Mouse (Mus musculus) layer of hippocampus, adult 2 months (tissue): ENCODE data around the gene Serpina1a. TPM values are rescaled to one million over a fixed set of nuclear protein-coding genes. Genes with fewer than 3 reads are reported as not detected.
"Not testable (repeated sequence)": the region's sequence is repeated elsewhere in the genome, so short reads cannot be mapped to it uniquely, and the experiment has no call there.

Source experiments
- DNase-seq, 2 experiments: peaks; one replicate each; pipeline ENCODE4 v3.0.0; 2022; ENCODE audit warnings: low spot score in 2 of 2
- H3K27ac ChIP-seq: fragments of 200-600 bp; 2 replicates; pipeline ENCODE4 v1.8.1; 2022
- H3K4me3 ChIP-seq: fragments of 200-600 bp; 2 replicates; pipeline ENCODE4 v1.8.1; 2022; ENCODE audit warnings: mild to moderate bottlenecking
- CTCF ChIP-seq: fragments of 200-600 bp; conservative IDR thresholded peaks from 2 replicates; pipeline ENCODE4 v1.8.1; 2022; ENCODE audit warnings: antibody characterized with exemption, mild to moderate bottlenecking, moderate library complexity
- long read RNA-seq, 2 experiments: library from polyadenylated mRNA; stranded (forward); transcript quantifications; one replicate each; pipeline ENCODE4 v2.0.0; 2021; ENCODE audit warnings: borderline mapping rate in 2 of 2
- total RNA-seq, 2 experiments: library from RNA; stranded (reverse); gene quantifications; 2 replicates each; pipeline ENCODE4 v1.2.3; 2021

Gene Serpina1a
- total RNA-seq, result not detected
- long read RNA-seq, experiment 1, result 0 reads
- long read RNA-seq, experiment 2, result 0 reads

- DNase-seq, result not testable (repeated sequence)
These were observed at the start of gene Serpina1a for GRCm38 (mm10) chr12:103863101-103863974. TSS of gene Serpina1a (minus strand) at chr12:103863562.

GRCm38 (mm10) chr12:103909181-103909580, 45.8 kb upstream of the Serpina1a start:
- not testable (repeated sequence) for H3K27ac ChIP-seq, H3K4me3 ChIP-seq, DNase-seq

More at GRCm38 (mm10) chr12:103863101-103863974, at the start of gene Serpina1a:
- not testable (repeated sequence) for H3K4me3 ChIP-seq, H3K27ac ChIP-seq

- not testable (repeated sequence) for H3K27ac ChIP-seq, H3K4me3 ChIP-seq, DNase-seq
These were observed 44.4 kb upstream of the Serpina1a start for GRCm38 (mm10) chr12:103907746-103908145.

- not testable (repeated sequence) for H3K27ac ChIP-seq
These were observed 41.5 kb upstream of the Serpina1a start, which contains the start of gene Serpina1c for GRCm38 (mm10) chr12:103904837-103905340. TSS of gene Serpina1c (minus strand) at chr12:103904887.

GRCm38 (mm10) chr12:103901929-103902328, 38.6 kb upstream of the Serpina1a start:
- not testable (repeated sequence) for DNase-seq, H3K4me3 ChIP-seq, H3K27ac ChIP-seq

More at GRCm38 (mm10) chr12:103904837-103905340, 41.5 kb upstream of the Serpina1a start, which contains the start of gene Serpina1c:
- DNase-seq, H3K4me3 ChIP-seq: not testable (repeated sequence)

- not testable (repeated sequence) for H3K27ac ChIP-seq, DNase-seq, H3K4me3 ChIP-seq
These were observed 3.5 kb upstream of the Serpina1a start for GRCm38 (mm10) chr12:103866873-103867272.

GRCm38 (mm10) chr12:103860976-103861375, 2.4 kb downstream of the Serpina1a start:
- no peak for DNase-seq
- H3K4me3 ChIP-seq, result no peak overlapping the region
- no peak for TF ChIP-seq CTCF
- H3K27ac ChIP-seq, result no peak overlapping the region

DNA sequence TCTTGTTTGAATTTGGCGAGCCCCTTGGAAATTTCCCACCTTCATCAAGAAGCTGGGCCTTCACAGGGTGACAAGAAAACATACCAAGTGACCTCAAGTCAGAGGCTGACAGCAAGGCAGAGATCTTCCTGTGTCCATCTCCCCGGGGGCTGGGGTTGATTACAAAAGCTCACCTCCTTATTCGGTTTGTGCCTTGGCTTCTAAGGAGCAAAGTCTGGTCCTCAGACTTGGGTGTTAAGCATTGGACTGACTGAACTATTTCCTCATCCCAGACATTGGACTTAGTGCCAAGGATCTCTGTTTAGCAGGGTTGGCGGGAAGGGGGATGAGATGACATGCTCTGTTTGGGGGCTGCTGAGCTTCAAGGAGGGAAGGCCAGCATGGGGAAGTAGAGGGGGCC, 2.8 kb downstream of the Serpina1a start:
- not testable (repeated sequence) for H3K4me3 ChIP-seq, H3K27ac ChIP-seq, DNase-seq

GRCm38 (mm10) chr12:103859584-103859983, 3.8 kb downstream of the Serpina1a start:
- not testable (repeated sequence) for DNase-seq, H3K27ac ChIP-seq, H3K4me3 ChIP-seq

- H3K27ac ChIP-seq, DNase-seq, H3K4me3 ChIP-seq: not testable (repeated sequence)
These were observed 10.3 kb downstream of the Serpina1a start for GRCm38 (mm10) chr12:103853032-103853431.

DNA sequence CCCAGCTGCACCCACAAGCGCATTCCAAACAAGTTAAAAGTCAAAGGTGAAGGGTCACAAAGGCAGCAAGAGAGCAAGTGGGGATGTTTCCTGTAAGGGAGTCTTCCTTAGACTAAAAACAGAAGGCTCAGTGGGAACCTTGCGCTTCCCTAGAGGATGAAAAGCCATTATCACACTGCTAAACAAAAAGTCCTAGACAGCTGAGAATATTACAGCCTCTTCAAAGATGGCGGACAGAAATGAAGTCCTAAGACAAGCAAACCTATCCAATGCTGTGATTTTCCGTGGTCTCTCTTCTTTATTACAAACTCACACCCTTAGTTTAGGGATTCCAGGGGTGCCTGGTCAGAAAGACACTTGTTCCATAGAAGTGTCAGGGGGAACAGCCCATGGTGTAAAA, 33.1 kb downstream of the Serpina1a start, which contains the start of gene Serpina1b:
Gene Serpina1b, minus strand, starts transcription at position 101 of the 400 bp plus-strand sequence.
- not testable (repeated sequence) for H3K27ac ChIP-seq, DNase-seq, H3K4me3 ChIP-seq

DNA sequence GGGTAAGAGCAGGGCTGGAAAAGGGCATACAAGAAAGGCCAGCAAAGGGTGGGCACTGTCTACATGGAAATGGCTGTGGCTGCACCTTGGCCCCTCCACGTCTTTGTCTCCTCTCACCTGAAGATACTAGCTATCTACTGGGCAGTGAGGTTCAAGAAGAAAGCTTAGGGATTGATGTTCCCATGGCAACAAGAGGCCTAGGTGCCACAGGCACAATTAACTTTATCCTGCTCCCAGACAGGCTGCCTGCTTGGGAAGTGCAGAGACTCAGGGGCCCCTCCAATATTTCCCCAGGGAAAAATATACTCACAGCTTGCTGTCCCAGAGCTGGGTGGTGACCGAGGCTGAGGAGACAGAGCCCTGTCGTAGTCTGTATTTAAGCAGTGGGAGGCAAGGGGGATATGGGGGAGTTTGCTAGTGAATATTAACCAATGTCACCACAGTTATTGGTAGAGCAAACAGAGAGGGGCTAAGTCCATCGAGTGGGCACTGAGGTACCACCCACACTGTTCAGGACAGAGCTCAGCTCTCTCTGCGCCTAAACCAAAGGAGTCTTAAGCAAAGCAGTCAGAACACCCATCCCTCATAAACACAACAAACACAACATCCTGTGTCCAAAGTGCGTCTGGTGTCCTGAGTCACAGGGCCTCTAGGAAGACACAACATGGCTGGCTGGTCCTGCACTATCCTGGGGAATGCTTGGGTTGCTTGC, 35.5 kb downstream of the Serpina1a start:
- H3K4me3 ChIP-seq, H3K27ac ChIP-seq, DNase-seq: not testable (repeated sequence)

- not testable (repeated sequence) for H3K4me3 ChIP-seq, H3K27ac ChIP-seq, DNase-seq
These were observed 39.5 kb downstream of the Serpina1a start for GRCm38 (mm10) chr12:103823826-103824225.

Other genes with a start within 250 kb of the Serpina1a start
- under 1 TPM in 1 of 2 experiments, not detected in 1; 0.10 TPM for gene Serpina10, start 232.1 kb downstream of the Serpina1a start, total RNA-seq
- gene Serpina6, start 206.3 kb downstream of the Serpina1a start, total RNA-seq, result not detected
- not detected for gene Serpina16, start 187.4 kb downstream of the Serpina1a start, total RNA-seq
- gene Serpina1f, start 168.0 kb downstream of the Serpina1a start, total RNA-seq, result not detected
- not detected for gene Serpina1d, start 90.0 kb downstream of the Serpina1a start, total RNA-seq
- not detected for gene Serpina1b, start 33.2 kb downstream of the Serpina1a start, total RNA-seq
- not detected for gene Serpina1c, start 41.3 kb upstream of the Serpina1a start, total RNA-seq
- not detected for gene Serpina1e, start 95.4 kb upstream of the Serpina1a start, total RNA-seq
- gene Serpina11, start 126.4 kb upstream of the Serpina1a start, total RNA-seq, result not detected
- gene Serpina9, start 150.2 kb upstream of the Serpina1a start, total RNA-seq, result not detected
- gene Serpina12, start 180.9 kb upstream of the Serpina1a start, total RNA-seq, result under 1 TPM in 1 of 2 experiments, not detected in 1; 0.13 TPM
- not detected for gene Serpina5, start 237.6 kb upstream of the Serpina1a start, total RNA-seq
- not detected for gene Serpina3a, start 249.2 kb upstream of the Serpina1a start, total RNA-seq